Mouse (Mus musculus) left cerebral cortex, adult 11 months (tissue): ENCODE measurements at regions not wholly inside any gene's neighbourhood (a gene's known extent, or its start where the extent isn't known, plus 50 kb on each side); places are given as distances from the start of the nearest gene placed in this dataset.

ENCODE experiments used
- DNase-seq: peaks from one replicate; pipeline ENCODE4 v3.0.0; 2022; ENCODE audit warnings: low spot score

DNA sequence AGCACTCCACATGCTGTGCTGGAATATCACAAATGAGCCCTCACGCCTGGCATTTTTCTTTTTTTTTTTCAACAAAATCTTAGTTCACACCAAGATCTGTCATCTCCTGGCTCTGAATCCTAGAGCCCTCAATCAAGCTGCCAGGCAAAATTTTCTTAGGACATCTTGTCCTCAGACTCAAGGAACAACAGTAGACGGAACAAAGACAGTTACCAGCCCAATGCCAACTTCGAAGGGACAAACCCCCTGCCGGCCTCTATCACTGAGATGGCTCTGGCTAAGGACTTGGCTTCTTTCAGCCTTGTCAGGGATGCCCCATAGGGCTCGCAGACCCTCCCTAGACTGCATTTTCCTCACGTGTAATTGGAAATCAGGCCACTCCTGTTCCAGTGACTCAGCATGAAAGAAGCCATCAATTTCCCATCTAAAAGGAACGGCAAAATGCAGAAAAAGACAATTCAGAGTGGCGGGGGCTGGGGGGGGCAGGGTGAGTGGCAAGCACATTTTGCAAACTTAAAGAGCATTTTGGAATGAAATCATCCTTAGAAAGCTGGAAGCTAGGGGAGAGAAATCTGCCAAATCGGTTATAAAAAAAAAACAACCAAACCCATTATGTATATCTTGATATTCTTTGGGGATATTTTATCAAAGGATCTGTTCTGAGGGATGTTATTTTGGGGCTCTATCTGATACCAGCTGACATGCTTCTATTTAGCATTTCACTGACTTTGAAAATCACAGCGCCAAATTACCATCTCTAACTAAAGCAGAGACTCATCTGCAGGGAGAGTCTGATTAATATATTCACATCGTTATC, 116.1 kb upstream of the Sulf2 start:
- no peak for DNase-seq

DNA sequence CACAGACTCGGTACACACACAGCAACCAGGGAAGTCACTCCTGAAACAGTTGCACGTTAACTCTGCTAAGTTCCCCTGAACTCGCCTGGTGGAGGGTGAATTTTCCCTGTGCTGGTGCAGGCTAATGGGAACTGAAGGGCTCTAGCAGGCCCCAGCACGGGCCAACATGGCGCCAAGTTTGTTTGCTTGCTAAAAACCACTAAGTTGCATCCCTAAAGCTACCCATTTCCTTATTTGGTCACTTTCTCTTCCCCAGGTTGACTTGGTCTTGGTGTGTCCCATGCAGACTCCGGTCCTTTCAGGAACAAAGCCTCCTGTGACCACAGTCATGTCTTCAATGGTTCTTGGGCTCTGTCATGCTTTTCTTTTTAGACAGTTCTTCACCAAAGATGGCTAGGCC, 114.5 kb upstream of the Sulf2 start:
- no peak for DNase-seq

DNA sequence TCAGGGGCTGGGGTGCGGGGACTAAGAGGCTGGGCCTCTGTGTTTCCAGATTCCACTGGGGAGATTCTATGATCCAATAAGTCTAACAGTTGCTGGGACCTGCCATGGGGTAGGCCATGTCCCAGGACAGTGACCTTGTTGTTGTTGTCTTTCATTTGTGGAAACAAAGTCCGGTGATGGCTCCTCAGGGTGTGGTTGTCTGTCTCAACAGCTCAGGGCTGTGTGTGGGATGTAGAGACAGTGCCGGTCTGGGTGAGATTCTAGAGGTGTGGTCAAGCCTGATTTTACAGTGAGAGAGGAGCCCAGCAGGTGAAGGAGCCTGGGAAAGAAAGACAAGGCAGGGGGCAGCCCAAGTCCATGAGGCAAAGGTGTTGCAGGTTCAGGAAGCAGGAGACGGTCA, 111.5 kb upstream of the Sulf2 start:
- DNase-seq, result no peak

DNA sequence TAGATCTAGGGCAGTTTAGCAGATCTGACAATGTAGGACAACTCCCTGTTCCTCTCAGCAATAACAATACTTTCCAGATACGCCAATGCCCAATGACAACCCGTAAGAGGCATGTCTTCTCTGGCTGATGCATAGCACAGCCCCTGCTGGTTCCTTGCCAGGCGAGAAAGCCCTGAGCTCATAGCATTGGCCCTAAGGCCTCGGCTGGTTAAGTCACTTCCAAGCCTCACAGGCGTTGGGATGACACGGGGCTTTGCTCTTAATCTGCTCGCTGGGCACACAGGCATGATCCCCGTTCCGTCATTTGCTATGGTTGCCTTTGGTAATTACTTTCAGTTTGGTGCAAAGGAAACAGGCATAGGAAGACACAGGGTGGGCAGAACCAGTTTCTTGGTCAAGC, 111.0 kb upstream of the Sulf2 start:
- DNase-seq, result no peak

DNA sequence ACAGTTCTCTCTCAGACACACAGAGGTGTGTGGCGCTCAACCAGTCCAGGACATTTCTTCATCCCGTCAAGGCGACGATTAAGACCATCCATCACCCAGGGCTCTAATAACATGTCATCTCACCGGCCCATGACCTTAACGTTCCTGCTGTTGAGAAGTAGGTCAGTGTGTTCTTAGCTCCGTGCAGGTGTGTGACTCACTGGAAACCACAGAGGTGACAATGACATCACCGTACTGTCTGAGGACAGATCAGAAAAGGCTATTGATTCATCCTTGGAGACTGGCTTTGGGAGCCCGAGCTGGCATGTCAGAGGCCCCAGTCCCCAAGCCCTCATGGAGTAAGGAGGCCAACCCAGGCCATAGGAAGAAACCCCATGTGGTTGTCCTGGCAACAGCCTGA, 109.3 kb upstream of the Sulf2 start:
- no peak for DNase-seq

DNA sequence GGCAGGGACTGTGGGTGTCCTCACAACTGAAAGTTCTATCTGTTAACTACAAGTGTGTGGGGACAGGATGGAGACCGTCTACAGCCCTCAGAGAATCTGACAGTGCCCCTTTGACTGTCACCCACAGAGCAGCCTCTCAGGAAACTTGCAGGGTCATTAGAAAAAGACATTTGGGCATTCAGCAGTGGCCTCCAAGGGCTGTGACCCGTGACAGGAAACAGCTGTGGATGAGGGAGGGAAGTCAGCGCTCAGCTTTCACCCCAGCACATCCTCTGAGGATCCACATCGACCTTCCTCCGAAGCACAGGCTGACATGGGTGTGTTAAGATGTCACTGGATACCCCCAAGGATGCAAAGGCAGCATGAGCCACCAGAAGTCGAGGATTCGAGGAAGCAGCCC, 106.3 kb upstream of the Sulf2 start:
- no peak for DNase-seq

DNA sequence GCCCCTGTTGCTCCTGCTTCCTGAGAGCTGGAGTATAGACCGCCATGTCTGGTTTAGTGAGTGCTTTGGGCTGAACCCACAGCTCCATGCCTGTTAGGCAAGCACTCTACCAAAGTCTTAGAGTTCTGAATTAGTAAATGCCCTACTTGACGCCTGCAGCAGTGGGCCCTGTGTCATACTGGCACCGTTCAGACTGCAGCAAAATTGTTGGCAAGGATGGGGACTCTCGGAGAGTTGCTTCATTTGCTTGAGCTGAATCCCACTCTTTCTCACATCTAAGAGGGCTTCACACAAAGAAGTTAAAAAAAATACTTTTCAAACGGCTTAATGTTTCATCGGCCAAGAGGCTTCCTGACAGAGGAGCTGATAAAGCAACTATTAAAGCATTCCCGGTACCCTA, 105.6 kb upstream of the Sulf2 start:
- no peak for DNase-seq

DNA sequence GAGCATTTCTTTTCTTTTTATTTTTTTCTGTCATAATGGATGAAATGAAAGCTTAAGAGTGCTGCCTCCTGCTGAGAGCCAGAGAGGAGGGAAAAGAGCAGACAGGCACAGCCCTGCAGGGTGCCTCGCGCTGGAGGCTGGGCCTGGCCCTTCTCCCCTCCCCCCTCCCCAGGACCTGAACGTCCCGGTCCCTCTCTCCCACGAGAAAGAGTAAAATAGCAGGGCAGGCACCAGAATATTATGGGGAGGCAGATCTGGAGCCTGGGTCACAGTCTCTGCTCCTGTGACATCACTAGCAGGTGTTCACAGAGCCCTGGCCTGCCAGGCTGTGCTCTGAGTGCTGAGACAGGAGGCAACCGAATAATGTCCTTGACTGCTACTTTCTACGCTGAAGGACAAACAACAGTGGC, 103.3 kb upstream of the Sulf2 start:
- DNase-seq, result no peak

DNA sequence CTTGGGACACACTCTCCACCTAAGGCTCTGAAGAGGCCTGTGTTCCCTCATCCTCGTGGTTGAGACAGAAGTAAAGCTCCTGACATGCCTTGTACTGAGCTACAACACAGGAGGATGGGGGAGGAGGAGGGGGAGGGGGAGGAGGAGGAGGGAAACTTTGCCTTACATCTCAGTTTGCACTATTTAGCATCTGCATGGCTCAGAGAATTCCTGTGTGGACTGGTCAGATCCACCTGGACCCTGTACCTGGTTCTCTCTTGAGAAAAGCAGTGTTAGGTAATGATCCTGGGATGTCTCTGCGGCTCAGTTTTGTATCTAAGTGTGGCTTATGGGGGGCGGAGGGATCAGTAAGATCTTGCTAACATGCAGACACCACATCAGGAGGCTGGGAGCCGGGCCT, 102.2 kb upstream of the Sulf2 start:
- no peak for DNase-seq

DNA sequence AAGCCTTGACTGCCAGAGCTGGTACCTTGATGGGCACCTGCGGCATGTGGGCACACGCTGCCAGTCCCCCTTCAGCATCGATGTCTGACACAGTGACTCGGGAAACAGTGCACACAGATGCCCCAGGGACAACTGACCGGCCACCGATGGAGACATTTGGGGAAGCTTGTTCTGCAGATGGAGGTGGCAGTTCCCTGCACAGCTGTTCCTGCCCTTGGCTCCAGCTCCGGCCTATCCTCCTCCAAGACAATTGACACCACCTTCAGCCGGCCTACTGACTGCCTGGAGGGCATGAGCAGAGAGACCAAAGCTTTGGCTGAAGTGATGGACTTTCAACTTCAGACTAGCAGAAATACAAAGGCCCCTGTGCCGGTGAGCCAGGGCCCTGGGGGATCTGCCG, 100.7 kb upstream of the Sulf2 start:
- no peak for DNase-seq

DNA sequence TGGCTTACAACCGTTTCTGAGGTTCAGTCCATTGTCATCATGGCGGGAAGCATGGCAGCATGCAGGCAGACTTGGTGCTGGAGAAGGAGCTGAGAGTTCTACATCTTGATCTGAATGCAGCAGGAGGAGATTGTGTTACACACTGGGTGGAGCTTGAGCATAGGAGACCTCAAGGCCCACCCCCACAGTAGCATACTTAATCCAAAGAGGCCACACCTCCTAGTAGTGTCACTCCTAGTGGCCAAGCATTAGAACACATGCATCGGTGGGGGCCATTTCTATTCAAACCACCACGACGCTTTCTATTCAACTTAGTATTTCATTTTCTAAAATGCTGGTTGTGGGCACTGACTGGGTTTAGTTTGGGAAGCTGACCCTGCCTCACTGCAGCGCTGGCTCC, 99.1 kb upstream of the Sulf2 start:
- DNase-seq, result no peak

DNA sequence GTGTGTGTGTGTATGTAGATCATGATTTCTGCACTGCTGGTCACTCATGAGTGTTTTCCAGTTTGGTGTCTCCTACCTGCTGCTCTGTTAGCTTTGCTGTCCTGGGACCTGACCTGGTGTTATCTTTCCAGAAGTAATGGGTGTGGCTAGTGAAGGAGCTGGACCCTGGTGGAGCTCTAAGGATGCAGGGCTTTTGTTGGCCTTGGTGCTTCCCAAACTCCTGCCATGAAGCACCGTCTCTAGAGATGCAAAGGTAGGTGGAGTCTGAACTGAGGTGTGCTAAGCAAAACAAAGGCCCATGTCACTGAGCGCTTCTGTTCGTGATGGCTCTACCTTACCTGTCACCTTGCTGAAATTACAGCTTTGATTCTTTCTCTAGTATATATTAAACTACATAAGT, 96.6 kb upstream of the Sulf2 start:
- DNase-seq, result no peak

DNA sequence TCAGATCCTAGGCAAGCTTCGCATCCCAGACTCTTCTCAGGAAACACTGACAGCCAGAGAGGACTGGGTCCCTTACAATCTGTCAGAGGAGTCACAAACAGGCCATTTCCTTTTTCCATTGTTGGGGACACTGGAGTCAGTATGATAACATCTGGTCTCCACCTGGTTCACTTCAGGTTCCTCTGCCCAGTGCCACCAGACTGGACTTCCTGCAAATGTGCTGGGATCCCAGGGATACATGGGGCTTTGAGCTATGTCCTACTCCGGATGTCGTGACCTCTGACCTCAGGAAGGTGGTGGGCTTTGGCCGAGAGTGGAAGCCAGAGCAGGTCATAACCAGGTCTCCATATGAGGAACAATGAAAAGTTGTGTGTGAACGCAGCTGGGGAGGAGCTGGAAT, 96.0 kb upstream of the Sulf2 start:
- no peak for DNase-seq

DNA sequence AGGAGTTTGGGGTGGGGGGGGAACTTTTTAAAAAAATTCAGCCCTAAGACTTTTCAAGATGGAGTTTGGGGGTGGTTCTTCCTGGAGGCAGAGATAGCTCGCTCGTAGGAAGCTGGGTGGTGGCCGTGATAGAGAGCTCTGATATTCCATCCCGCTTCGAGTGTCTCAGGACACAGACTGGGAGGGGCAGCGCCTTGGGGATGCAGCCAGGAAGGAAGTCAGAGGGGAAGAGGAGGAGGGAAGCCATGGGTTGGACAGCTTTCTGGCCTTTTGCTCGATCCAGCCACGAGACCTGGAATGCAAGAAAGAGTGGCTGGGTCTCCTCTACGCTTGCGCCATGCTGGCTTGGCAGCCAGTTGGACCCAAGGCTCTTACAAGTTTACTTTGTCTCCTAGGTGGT, 95.1 kb upstream of the Sulf2 start:
- no peak for DNase-seq

DNA sequence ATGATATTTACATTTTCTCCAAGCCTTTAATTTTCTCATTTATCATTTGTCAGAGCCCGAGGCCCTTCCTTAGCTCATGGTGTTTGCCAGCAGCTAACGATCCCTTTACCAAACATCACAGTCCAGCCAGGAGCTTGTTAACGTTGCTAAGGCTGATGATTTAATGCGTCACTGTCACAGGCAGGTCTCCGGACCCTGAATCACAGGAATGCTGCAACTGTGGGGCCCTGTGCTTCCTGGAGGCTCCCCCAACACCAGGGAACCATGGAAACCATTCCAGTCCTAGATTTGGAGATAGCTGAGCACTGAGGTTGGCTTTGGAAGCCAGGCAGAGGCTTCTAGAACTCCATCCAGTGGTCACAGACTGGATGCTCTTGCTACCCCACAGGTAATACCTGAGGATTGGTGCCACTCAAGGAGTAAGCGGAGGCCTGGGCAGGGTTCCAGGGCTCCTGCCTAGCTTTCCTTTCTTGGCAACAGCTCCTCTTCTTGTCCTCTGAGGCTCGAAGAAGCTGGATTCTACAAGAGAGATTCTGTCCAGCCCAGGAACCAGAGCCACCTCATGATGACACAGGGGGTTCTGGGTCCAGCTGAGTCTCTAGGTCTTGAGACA, 94.0 kb upstream of the Sulf2 start:
- DNase-seq, result no peak

DNA sequence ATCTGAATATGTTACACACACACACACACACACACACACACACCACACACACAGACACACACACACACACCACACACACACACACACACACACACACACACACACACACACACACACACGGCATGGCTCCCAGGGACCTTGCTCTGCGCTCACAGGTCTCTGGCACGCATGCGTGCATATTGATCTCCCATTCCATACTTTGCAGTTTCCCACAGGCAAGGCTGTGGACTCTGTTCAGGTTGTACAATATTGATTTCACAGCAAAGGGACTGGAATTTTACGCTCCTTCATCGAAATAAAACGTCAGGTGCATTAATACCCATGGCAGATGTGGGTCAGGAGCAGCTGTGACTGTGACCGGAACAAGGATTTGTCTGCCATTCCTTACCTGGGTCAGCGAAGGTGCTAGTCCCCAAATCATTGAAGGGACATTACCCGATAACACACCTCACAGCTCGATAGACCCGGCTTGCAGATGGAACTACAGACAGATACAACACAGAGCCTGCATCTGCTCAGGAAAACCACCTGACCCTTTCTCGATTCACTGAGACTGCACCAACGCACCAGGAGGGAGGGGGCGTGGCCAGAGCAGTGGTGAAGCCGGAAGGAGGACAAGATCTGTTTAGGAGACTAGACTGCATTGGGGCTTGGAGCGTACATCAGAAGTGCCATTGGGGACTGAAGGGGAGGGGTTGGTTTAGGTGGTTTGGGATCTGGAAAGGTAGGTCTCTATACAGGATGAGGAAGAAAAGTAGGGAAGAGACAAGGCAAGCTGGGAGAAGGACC, 91.1 kb upstream of the Sulf2 start:
- DNase-seq, result no peak

DNA sequence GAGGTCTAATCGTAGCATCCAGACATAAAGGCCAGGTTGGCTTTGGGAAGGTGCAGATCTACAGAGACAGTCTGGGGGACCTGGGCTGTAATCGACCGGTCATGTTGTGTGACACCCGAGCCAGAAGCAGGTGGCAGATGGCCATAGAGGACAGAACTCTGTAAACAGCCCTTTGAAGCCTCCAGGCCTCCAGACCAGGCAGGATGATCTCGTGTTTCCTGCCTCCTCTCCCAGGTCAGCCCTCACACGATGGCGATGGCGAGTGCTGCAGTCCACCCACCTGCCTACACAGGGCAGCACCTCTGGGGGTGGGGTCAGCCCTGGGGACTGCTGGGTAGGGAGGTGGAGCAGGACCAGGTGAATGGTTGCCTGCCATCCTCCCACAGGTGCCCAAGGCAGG, 89.8 kb upstream of the Sulf2 start:
- no peak for DNase-seq

DNA sequence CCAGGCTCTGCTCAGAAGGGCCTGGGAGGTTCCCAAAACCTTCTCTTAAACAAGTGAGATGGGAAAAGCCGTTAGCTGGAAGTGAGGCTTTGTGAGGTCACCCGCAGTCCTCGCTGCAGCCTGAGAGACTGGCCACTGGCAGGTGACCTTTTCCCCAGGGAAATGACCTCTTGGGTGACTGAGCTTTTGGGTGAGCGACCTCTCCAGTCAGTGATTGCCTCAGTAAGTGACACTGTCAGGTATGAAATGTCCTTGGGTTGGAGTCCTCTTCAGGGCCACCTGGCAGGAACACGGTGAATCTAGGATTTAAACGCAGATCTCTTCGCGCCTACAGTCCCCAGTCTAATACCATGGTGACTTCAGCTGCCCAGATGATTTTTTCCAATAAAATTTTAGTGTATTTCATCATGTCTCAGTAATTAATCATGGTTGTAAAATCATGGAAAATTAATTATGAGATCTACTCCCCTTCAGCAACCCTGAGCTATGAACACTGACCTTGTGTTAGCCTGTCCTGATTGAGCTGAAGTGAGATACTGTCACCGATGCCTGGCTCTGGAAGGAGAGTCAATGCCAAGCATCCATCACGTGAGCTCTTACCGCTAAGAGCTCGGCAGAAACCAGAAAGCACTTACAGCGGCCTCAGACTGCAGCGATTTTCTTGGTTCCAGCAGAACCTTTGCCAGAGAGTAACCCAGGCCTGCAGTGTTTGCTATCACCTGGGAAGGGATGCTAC, 87.5 kb upstream of the Sulf2 start:
- no peak for DNase-seq

DNA sequence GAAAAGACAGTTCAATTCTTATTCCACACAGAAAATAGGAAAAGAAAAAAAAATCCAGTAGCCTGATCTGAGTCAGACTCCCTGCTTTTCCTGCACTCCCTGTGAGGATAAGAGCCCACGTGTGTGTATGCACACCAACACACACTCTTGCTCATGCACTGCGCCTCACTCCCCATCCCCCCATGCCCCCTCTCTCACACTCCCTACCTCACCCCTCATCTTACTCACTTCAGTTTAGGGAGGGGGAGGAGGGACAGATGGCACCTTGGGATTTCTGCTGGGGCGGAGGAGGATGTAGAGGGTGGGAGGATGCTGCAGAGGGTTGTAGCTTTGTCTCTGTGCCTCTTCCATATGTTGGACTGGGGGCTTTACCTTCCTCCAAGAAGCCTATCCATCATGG, 85.8 kb upstream of the Sulf2 start:
- no peak for DNase-seq

DNA sequence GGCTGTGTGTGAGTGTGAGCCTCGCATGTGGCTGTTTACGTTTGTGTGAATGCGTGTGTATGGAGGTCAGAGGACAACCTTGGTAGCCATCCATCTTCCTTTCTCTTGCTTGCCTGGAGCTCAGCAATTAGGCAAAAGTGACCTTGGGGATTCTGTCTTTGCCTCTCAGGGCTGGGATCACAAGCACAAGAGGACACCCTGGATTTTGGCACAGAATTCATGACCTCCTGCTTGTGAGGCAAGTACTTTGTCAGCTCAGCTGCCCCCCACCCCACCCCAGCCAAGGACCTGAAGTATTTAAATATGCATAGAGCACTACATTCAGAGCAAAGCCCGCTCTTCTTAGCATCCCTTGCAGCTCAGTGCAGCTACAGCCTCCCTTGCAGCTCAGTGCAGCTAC, 84.6 kb upstream of the Sulf2 start:
- no peak for DNase-seq

DNA sequence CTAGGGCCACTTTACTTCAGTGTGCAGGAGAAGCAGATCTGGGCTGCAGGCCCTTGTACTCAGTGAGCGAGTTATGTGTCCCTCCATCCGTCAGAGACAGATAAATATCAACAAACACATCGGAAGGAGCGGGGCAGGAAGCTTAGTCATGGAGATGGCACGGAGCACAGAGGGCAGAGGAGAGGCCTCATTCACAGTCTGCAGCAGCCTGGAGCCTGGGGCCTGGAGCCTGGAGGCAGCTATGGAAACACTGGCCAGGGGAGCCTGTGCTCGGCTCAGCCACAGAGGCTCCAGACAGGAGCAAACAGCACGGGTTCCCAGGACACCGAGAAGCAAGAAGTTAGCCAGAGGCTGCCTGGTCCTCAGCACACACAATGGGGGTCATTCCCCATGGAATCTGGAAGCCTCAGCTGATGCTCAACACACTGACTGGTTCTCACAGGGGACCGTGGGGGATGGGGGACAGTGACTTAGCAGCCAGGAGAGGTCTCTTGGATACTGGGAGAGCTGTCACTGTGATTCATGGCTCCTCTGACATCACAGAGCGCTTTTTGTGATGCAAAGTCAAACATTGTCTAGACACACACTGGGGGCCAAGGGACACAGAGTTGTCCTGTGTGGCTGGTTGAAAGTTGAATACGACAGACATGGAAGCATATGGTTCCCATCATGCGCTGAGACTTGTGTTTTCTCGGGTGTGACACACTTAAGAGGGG, 82.2 kb upstream of the Sulf2 start:
- no peak for DNase-seq

DNA sequence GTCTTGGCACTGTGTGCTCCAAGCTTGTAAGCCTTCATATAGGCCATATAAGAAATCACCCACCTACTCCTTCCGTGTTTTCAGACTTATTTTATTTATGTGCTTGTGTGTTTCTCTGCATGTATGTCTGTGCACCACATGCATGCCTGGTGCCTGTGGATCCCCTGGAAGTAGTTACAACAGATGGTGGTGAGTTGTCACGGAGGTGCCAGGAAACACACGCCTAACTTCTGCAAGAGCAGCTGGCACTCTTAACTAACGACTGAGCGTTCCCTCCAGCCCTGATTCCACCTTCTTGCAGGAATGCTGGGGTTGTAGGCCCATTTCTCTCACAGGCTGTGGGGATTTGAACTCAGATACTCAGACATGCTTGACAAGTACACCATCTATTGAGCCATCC, 80.6 kb upstream of the Sulf2 start:
- DNase-seq, result no peak
